Mouse (Mus musculus): ENCODE data around the gene Tmem181a. TPM values are rescaled to one million over a fixed set of nuclear protein-coding genes. Genes with fewer than 3 reads are reported as not detected.
"Not testable (repeated sequence)": the region's sequence is repeated elsewhere in the genome, so short reads cannot be mapped to it uniquely, and the experiment has no call there.

The Tmem181a gene
- polyA plus RNA-seq, 1 experiment from 2014 or later: 5.3 TPM

DNA sequence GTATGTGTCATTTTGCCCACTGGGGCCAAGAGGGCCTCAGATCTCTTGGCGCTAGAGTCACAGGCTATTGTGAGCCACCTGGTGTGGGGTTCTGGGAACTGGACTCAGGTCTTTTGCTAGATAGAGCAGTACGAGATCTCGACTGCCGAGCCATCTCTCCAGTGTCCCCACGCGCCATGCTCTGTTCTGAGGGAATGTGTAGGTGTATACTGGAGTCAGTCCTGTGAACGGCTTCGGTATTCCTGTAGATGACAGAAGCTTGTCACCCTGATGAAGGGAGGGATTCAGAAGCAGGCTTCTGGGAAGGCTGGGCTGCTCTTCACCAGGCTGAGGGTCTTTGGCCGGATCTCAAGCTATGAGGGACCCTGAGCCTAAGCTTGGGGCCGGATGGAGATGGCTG lies 23.1 kb downstream of the Tmem181a start:
- not testable (repeated sequence) for H3K27ac ChIP-seq; H3K4me2 ChIP-seq; ATAC-seq; H3K4me1 ChIP-seq; H3K9me3 ChIP-seq (replicated peaks); H3K4me3 ChIP-seq; H3K9ac ChIP-seq; H3K27me3 ChIP-seq (replicated peaks); H3K36me3 ChIP-seq
- WGBS (ENCODE audit: insufficient replicate concordance): 81% methylated on average over 10 of the region's 10 CpGs

DNA sequence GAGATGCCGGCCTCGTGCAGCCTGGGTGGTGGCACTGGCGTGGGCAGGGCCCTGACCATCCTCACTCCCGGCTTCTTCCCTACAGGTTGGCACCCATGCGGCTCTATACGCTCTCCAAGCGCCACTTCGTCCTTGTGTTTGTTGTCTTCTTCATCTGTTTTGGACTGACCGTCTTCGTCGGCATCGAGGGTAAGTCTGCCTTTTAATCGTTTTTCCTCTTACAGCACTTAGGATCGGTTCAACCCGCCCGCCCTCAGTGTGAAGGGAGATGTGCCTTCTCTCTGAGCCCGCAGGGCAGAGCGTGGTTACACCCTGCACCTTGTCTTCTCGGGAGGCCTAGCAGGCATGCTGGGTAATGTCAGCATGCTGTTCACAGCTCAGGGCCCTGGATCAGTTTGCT lies 23.9 kb downstream of the Tmem181a start:
- 87% methylated on average over 17 of the region's 19 CpGs for WGBS (ENCODE audit: insufficient replicate concordance)

DNA sequence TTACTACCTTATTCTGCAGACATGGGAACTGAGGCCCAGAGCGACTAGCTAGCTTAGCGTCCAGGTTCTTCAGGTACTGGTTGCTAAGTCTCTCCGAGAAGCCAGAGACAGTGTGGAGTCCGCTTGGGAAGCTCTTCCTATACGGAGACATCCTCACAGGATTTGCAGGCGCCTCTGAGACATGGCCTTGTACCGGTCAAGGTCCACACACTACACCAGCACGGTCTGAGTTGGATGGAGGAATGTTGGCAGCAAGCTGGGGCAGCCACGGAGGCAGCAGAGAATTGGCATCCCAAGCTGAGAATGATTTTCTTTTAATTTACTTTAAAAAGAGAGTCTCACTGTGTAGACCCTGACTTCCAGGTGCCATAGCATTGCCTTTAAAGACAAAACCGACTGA lies 26.5 kb downstream of the Tmem181a start:
- H3K4me3 ChIP-seq; H3K9ac ChIP-seq; H3K4me1 ChIP-seq; H3K36me3 ChIP-seq; H3K4me2 ChIP-seq; H3K27ac ChIP-seq; H3K9me3 ChIP-seq (replicated peaks); ATAC-seq; H3K27me3 ChIP-seq (replicated peaks): not testable (repeated sequence)
- WGBS (ENCODE audit: insufficient replicate concordance): 82% methylated on average over 8 of the region's 10 CpGs

More for the DNA sequence above, 23.9 kb downstream of the Tmem181a start:
- not testable (repeated sequence) for H3K27ac ChIP-seq; H3K27me3 ChIP-seq (replicated peaks); H3K4me1 ChIP-seq; ATAC-seq; H3K36me3 ChIP-seq; H3K9me3 ChIP-seq (replicated peaks); H3K4me3 ChIP-seq; H3K9ac ChIP-seq; H3K4me2 ChIP-seq

DNA sequence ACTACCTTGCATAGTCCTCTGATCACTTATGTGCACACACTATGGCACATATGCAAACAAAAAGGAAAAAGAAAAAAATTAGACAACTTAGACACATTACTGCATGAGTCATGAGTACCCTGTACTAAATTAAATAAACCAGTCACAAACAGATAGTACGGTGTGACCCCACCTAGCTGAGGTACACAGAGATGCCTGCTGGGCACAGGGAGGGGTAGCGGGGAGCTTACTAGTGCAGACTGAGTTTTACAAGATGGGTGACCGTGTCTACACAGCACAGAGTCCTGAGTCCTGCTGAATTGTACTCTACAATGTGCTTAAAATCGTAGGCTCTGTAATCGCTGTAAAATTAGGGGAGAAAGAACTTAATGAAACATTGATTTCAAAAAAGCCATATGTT lies 29.5 kb downstream of the Tmem181a start:
- not testable (repeated sequence) for H3K4me2 ChIP-seq; H3K36me3 ChIP-seq; H3K27me3 ChIP-seq (replicated peaks); ATAC-seq; H3K27ac ChIP-seq; H3K4me1 ChIP-seq; H3K9ac ChIP-seq; H3K4me3 ChIP-seq; H3K9me3 ChIP-seq (replicated peaks)
- 92% methylated on average over 5 of the region's 5 CpGs for WGBS (ENCODE audit: insufficient replicate concordance)

DNA sequence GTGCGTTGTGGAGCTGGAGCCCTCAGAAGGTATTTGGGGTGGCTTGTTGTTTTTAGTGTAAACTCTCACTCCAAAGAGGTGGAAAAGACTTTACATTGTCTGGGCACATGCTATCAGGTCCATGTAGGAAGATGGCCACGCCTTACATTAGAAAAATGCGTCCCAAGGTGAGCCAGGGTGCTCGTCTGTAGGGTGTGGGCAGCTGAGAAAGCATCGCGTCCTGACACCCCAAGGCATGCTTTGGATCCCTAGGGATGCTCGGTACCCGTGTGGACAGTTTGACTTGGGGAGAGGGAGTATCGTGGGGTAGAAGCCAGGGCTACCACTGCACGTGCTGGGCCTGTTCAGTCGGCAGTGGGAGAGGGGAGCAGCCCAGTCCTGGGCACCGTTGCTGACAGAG lies 32.4 kb downstream of the Tmem181a start:
- WGBS (ENCODE audit: insufficient replicate concordance): 85% methylated on average over 11 of the region's 12 CpGs
- not testable (repeated sequence) for H3K4me2 ChIP-seq; H3K9ac ChIP-seq; H3K36me3 ChIP-seq; ATAC-seq; H3K9me3 ChIP-seq (replicated peaks); H3K4me3 ChIP-seq; H3K27ac ChIP-seq; H3K27me3 ChIP-seq (replicated peaks); H3K4me1 ChIP-seq

DNA sequence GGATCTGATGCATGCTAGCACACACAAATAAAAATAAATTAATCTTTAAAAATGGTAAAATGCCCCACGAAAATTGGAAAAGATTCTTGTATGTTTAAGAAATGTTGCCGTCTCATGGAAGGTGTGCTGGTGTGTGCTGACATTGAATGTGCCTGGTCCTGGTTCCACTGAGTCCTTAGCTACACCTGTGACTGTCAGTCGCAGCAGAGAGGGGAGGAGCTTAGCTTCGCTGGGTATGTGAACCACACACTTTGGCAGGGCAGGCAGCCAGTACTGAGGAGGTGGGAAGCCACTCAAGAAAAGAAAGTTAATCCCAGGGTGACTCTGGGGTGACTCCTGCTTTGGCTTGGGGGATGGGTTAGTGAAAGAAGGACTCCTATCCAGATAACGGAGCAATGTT lies 37.2 kb downstream of the Tmem181a start:
- not testable (repeated sequence) for H3K36me3 ChIP-seq; H3K4me1 ChIP-seq; ATAC-seq; H3K4me3 ChIP-seq; H3K4me2 ChIP-seq; H3K9ac ChIP-seq; H3K27ac ChIP-seq; H3K27me3 ChIP-seq (replicated peaks); H3K9me3 ChIP-seq (replicated peaks)
- WGBS (ENCODE audit: insufficient replicate concordance): no CpG with 5 or more reads among the region's 5 CpGs

DNA sequence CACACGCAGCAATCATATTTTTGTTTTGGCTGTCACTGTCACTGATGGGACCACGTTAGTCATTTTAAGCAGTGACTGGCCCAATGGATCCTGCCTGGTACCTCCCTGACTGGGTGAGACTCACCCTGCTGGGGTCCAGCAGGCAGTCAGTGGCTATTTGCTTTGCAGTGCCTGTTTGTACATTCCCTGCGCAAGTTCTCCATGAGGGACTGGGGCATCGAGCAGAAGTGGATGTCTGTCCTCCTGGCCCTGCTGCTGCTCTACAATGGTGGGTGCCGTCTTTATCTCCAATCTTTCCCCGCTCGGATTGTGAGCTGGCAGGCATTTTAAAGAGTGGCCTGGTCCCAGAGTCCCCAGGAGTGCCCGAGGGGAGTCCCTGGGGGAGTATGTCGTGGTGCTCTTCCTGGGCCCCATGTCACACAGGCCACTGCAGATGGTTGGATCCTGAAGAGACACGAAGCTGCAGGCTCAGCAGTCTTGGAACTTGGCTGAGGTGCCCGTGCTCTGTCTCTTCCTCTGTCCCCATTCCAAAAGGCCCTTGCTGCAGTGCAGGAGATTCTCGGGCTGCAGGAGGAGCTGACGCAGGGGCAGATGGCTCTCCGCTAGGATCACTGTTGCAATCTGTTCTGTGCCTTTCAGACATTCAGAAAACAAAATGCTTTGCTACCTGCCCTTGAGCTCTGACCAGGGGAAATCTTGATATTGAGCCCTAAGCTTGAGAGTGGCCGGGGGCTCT lies 40.6 kb downstream of the Tmem181a start:
- not testable (repeated sequence) for ATAC-seq; H3K27ac ChIP-seq; H3K27me3 ChIP-seq (replicated peaks); H3K36me3 ChIP-seq; H3K9ac ChIP-seq; H3K4me3 ChIP-seq; H3K4me1 ChIP-seq; H3K9me3 ChIP-seq (replicated peaks); H3K4me2 ChIP-seq
- 63% methylated on average over 9 of the region's 15 CpGs for WGBS (ENCODE audit: insufficient replicate concordance)

DNA sequence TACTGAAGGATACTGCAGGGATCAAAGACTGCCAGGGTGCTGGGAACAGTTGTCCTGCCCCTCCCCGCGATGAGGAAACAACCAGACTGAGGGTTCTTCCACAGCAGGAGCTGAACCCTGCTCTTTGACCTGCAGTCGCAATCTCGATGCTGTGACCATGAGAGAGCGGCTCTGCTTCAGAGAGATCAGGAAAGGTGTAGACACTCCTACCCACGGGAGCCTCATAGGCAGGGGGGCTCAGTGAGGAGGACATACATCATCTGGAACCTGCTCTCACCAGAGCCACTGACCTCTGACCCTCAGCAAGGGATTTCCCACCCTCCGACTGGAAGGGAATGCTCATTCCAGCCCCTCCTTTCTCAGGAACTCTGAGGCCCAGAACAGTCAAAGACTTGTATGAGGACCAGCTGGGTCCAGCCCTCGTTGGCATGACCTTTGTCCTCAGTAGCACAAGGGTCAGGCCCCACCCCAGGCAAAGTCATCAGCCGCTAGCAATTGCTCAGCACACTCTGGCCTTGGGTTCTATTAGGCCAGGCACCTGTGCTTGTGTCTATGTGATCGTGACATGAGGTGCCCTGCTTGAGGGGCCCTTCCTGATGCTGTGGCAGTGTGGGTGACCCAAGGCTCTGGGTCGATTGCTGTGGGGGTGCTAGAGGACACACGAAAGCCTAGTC lies 43.7 kb downstream of the Tmem181a start:
- not testable (repeated sequence) for H3K4me1 ChIP-seq; H3K4me3 ChIP-seq; H3K36me3 ChIP-seq; H3K27me3 ChIP-seq (replicated peaks); H3K4me2 ChIP-seq; H3K27ac ChIP-seq; H3K9me3 ChIP-seq (replicated peaks); H3K9ac ChIP-seq
- WGBS (ENCODE audit: insufficient replicate concordance): 70% methylated on average over 9 of the region's 12 CpGs
- peak; percentile 61 for ATAC-seq

DNA sequence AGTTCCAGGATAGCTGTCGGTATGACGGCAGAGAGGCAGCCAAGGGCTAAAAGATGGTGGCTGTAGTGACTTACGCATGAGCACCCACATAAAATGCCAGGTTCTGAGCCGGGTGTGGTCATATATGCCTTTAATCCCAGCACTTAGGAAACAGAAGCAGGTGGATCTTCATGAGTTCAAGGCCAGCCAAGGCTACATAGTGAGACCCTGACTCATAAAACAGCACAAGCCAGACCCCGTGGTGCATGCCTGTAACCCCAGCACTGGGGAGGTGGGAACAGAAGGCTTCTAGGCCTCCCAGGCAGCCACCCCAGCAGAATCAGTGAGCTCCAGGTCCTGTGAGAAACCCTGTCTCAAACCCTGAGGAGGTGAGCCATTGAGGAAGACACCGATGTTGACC lies 48.2 kb downstream of the Tmem181a start:
- H3K4me3 ChIP-seq; H3K27me3 ChIP-seq (replicated peaks); H3K9me3 ChIP-seq (replicated peaks); H3K9ac ChIP-seq; H3K4me1 ChIP-seq; H3K27ac ChIP-seq; ATAC-seq; H3K36me3 ChIP-seq; H3K4me2 ChIP-seq: not testable (repeated sequence)
- 85% methylated on average over 5 of the region's 6 CpGs for WGBS (ENCODE audit: insufficient replicate concordance)

DNA sequence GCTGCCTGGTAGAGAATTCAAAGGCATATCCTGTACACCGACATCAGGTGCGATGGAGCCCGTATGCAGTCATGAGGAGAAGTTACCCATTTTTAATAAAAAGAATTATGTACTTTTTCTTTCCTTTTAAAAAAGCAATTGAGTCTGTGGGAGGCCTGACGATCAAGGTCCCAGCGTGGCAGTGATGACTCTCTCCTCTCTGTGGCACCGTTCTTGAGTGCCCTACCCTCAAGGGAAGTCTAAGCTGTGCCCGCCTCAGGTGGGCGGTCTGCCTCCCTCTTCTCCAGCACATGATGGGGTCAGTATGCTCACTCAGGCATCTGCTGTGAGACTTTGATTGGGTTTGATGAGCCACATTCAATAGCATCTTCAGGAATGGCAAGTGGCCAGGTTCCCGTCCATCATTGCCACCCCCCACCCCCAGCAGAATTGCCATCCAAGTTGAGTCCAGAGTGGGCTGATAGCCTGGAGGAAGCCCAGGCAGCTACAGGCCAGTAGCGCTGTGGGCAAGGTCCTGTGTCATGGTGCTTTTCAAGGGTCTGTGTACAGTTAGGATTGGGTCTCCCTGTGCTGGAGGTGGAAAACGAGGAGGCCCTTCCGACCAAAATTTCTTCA lies 49.1 kb downstream of the Tmem181a start:
- ATAC-seq; H3K36me3 ChIP-seq; H3K9me3 ChIP-seq (replicated peaks); H3K4me2 ChIP-seq; H3K9ac ChIP-seq; H3K4me1 ChIP-seq; H3K27ac ChIP-seq; H3K27me3 ChIP-seq (replicated peaks); H3K4me3 ChIP-seq: not testable (repeated sequence)
- 80% methylated on average over 12 of the region's 12 CpGs for WGBS (ENCODE audit: insufficient replicate concordance)

DNA sequence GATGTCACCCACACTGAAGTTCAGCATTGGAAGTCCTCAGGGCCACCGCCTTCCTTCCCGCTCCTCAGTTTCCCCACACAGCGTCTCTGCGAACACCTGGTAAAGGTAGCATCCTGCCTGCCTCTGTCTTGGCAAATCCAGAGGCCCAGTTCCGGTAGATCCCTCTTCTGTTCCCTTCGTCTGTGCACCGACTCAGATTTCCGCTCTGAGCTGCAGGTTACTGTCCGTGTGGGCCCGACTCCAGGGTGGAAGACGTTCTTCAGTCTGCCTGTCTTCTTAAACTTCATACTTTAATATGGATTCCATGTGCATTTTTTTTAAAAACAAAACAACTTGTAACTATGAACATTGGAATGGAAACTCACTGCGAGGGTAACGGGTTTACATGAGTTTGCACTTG lies 49.8 kb downstream of the Tmem181a start:
- H3K9ac ChIP-seq; H3K9me3 ChIP-seq (replicated peaks); H3K36me3 ChIP-seq; H3K27me3 ChIP-seq (replicated peaks); H3K4me1 ChIP-seq; ATAC-seq; H3K27ac ChIP-seq; H3K4me2 ChIP-seq; H3K4me3 ChIP-seq: not testable (repeated sequence)
- 82% methylated on average over 11 of the region's 13 CpGs for WGBS (ENCODE audit: insufficient replicate concordance)

DNA sequence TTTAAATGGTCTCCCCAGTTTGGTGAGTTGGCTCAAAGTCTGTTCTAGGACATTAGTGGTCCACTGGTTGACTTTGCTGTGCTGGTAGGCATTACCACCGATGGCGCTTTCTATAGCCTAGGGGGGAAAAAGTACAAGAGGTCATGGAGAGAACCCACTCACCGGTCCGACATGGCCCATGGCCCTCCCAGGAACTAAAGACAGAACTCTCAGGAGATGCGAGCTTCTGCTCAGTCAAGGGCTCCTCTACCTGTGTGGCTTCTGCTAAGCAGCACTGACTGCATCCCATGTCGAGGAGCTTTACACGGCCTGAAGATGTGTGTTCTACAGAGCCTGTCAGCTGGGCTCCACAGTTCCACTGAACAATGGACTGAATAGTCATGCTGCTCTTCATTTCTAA lies 55.1 kb downstream of the Tmem181a start:
- ATAC-seq: not testable (repeated sequence)
- 89% methylated on average over 7 of the region's 7 CpGs for WGBS (ENCODE audit: insufficient replicate concordance)

More for the DNA sequence above, 55.1 kb downstream of the Tmem181a start:
- not testable (repeated sequence) for H3K4me1 ChIP-seq; H3K9me3 ChIP-seq (replicated peaks); H3K27me3 ChIP-seq (replicated peaks); H3K4me2 ChIP-seq; H3K9ac ChIP-seq; H3K36me3 ChIP-seq; H3K4me3 ChIP-seq; H3K27ac ChIP-seq
